Mouse (Mus musculus) spleen, adult 2 months (tissue): ENCODE measurements around the gene Ripply3. TPM values are rescaled to one million over a fixed set of nuclear protein-coding genes. Genes with fewer than 3 reads are reported as not detected.
"Not testable (repeated sequence)": the region's sequence is repeated elsewhere in the genome, so short reads cannot be mapped to it uniquely, and the experiment has no call there.

ENCODE experiments used
- DNase-seq, 2 experiments: peaks; one replicate each; pipeline versions ENCODE4 v3.0.0 to v3.0.0-alpha.2; 2012 to 2021; ENCODE audit warnings: low spot score in 2 of 2, low read depth in 1 of 2
- H3K27ac ChIP-seq: fragments of 200-500 bp; 2 replicates; pipeline ENCODE4 v1.5.1; 2012; ENCODE audit warnings: low read length, inconsistent platforms; ENCODE audit not compliant: insufficient read depth
- H3K27me3 ChIP-seq: fragments of 200-500 bp; 2 replicates; pipeline ENCODE4 v1.6.1; 2012; ENCODE audit warnings: mild to moderate bottlenecking, moderate library complexity, low read length, inconsistent platforms; ENCODE audit not compliant: control insufficient read depth, insufficient read depth
- H3K36me3 ChIP-seq: fragments of 200-500 bp; 2 replicates; pipeline ENCODE4 v1.6.1; 2012; ENCODE audit warnings: mild to moderate bottlenecking, low read length, inconsistent platforms; ENCODE audit not compliant: control insufficient read depth, insufficient read depth
- H3K4me1 ChIP-seq: fragments of 200-500 bp; 2 replicates; pipeline ENCODE4 v1.6.1; 2011; ENCODE audit warnings: inconsistent platforms; ENCODE audit not compliant: control insufficient read depth, insufficient read depth, insufficient read length
- H3K4me3 ChIP-seq: fragments of 200-500 bp; 2 replicates; pipeline ENCODE4 v1.5.1; 2011; ENCODE audit warnings: mild to moderate bottlenecking, inconsistent platforms; ENCODE audit not compliant: insufficient read depth, insufficient read length; ENCODE audit errors: extremely low read depth
- CTCF ChIP-seq: fragments of 200-500 bp; IDR thresholded peaks from 2 replicates; pipeline ENCODE4 v1.5.1; 2011; ENCODE audit warnings: mild to moderate bottlenecking, inconsistent platforms; ENCODE audit not compliant: insufficient read depth, insufficient read length, insufficient replicate concordance; ENCODE audit errors: extremely low read depth
- POLR2A ChIP-seq: fragments of 200-500 bp; IDR thresholded peaks from 2 replicates; pipeline ENCODE4 v1.6.1; 2011; ENCODE audit warnings: low read depth, low read length, inconsistent platforms
- whole genome bisulfite sequencing: fragments of 180-500 bp; shearing (Covaris S2); methylation state at CpG from one replicate; pipeline ENCODE4 v1.1.7; 2018; 5-methylcytosine and 5-hydroxymethylcytosine counted together
- polyA plus RNA-seq: library from polyadenylated mRNA; depleted of rRNA; stranded (reverse); fragments of >200 nt; gene quantifications from 2 replicates; pipeline ENCODE4 v1.2.3, GENCODE M21; 2012

The Ripply3 gene
- polyA plus RNA-seq, 1 experiment = 0.71 TPM

DNA sequence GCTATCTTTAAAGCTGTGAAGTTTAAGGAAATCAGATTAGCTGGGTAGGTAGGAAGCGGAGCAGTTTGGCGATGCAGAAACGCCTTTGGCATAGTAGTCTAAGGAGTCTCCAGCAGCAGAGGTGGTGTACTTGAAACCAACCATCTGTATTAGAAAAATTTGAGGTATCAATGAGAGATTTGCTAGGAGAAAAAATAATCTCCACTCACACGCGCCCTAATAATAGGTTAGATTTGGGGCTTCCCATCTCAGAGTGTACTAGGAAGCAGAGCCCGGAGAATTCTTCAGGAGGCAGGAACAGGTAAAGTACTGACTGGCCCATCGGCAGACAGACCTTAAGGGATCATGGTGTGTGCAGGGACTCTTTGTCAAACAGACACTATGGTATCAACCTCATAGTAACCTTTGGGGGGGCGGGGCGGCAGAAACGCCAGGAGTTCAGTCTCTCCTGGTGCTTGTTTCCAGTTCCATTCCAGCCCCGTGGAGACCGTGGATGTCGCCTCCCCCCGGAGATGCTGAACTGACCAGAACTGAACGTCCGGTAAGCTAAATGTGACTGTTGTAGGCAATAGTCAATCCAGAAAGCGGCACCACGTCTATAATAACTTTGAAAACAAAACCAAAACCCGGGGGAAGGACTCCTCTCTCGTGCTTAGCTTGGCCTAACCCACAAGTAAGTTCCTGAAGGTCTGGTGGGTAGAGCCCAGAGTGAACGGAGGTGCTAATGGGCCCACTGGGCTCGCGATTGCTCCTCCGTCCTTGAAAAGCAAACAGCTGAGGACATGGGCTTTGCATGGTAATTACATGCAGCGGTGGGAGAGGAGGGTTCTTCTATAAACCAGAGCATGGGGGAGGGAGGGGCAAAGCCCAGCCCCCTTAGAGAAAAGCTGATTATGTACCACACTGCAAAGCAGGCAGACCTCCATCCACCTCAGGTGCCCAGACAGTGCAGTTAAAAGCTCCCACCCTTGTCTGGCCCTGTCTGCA lies 954 bp downstream of the Ripply3 start:
- WGBS = 14% methylated on average over 25 of the region's 25 CpGs

DNA sequence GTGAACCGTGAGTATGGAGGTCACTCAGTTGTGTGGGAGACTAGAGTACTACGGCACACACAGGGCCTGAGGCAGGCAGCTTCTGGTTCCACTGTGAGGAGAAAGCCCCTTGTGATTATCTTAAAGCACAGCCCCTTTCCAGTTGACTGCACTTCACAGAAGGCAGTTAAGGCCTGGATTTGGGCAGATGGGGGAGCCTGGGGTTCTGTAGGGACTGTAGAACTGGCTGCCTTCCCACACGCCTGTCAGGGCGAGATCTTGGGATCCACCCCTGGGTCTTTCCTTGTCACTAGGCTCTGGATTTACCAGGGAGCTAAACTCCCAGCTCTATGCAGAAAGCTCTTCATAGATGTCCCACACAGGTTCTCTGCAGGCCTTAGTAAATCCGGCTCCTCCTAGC lies 2.2 kb downstream of the Ripply3 start:
- Histone ChIP-seq H3K4me1 (peaks cover 4% of the 10 kb centered on the region; the same call in 1 of the 2 replicates), H3K4me3 (no peak overlapping the region), H3K36me3 (no peaks in the 10 kb centered on the region), H3K27ac (no peak overlapping the region), H3K27me3 (peaks cover 10% of the 10 kb centered on the region)
- WGBS = 86% methylated on average over 5 of the region's 5 CpGs
- TF ChIP-seq POLR2A = no peak
- no peak for TF ChIP-seq CTCF
- DNase-seq = no peak

More for the DNA sequence above, 954 bp downstream of the Ripply3 start:
- peak overlapping the region; percentile 49 for H3K4me3 ChIP-seq
- H3K27ac ChIP-seq = no peak overlapping the region
- DNase-seq = no peak
- peaks cover 10% of the 10 kb centered on the region for H3K27me3 ChIP-seq
- TF ChIP-seq POLR2A = no peak
- no peak for TF ChIP-seq CTCF
- H3K4me1 ChIP-seq = peaks cover 4% of the 10 kb centered on the region; the same call in 1 of the 2 replicates
- H3K36me3 ChIP-seq = no peaks in the 10 kb centered on the region

DNA sequence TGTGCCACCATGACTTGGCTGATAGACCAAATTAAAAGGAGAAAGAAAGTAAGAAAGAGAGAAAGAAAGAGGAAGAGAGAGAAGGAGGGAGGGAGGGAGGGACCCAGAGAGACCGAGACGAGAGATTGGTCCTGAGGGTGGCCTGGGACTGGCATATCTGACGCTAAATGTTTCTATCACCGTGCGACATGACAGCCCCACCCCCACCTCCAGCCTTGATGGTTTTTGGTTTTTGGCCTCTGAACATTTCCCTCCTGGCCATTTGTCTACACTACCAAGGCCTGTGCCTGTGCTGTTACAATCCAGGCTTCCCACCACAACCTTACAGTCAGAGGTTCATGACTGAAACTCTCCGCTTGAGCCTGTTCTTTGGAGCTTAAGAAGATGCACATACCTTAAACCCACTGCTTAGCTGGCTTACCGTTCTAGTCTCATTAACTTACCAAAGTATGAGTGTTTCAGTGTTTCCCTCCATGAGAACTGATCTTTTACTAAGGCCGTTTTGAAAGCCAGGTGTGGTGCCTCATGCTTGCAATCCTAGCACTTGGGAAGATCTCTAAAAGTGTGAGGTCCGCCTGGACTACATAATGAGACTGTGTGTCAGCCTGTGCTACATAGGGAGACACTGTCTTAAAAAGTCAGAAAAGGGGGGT lies 3.1 kb downstream of the Ripply3 start:
- no peak for DNase-seq
- no peak overlapping the region for H3K4me3 ChIP-seq
- WGBS = 88% methylated on average over 9 of the region's 9 CpGs
- TF ChIP-seq CTCF (no peak), POLR2A (no peak)
- H3K27me3 ChIP-seq = peaks cover 10% of the 10 kb centered on the region
- no peaks in the 10 kb centered on the region for H3K36me3 ChIP-seq
- no peak overlapping the region for H3K27ac ChIP-seq
- H3K4me1 ChIP-seq = peaks cover 4% of the 10 kb centered on the region; the same call in 1 of the 2 replicates

DNA sequence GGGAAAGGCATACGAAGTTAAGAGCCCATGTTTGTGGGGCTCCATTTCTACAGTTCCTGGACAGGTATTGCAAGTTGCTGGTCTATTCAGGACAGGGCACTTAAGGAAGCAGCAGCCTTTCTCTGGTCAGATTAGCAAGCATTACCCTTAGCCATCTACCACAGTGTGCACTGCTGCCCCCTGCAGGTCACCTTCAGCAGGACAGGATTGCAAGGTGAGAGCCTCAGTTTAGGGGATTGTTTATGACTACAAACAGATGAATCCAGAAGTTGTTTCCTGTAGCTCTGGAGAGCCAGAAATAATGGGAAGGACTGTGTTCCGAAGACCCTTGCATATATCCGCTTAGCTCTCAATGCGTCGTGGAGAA lies 3.6 kb downstream of the Ripply3 start:
- Histone ChIP-seq H3K27me3 (peaks cover 10% of the 10 kb centered on the region), H3K36me3 (no peaks in the 10 kb centered on the region), H3K27ac (no peak overlapping the region), H3K4me3 (no peak overlapping the region), H3K4me1 (peaks cover 4% of the 10 kb centered on the region; the same call in 1 of the 2 replicates)
- peak; percentile 36 to 75 for DNase-seq
- WGBS = 82% methylated on average over 5 of the region's 5 CpGs
- TF ChIP-seq CTCF (peak; percentile 83; the same call in 1 of the 2 replicates), POLR2A (no peak)

DNA sequence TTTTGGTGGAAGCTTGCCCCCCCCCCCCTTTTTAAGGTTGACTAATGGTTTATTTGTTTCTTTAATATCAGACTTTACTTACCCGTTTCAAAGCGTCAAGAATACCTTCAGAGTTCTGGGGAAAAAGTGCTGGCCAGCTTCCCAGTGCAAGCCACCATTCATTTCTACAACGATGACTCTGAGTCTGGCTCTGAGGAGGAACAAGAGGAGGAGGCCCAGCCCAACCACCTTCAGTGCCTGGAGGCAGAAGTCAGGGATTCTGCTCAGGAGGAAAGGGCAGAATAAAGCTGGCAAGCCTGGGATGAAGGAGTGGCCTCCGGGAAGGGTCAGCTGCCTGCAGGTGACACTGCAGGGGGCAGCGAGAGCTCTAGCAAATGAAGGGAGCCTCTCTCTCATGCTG lies 7.4 kb downstream of the Ripply3 start:
- 55% methylated on average over 5 of the region's 5 CpGs for WGBS
- Histone ChIP-seq H3K27ac (no peak overlapping the region), H3K36me3 (no peaks in the 10 kb centered on the region), H3K27me3 (no peaks in the 10 kb centered on the region), H3K4me1 (no peaks in the 10 kb centered on the region), H3K4me3 (no peak overlapping the region)
- no peak for TF ChIP-seq CTCF
- TF ChIP-seq POLR2A = no peak
- no peak for DNase-seq

DNA sequence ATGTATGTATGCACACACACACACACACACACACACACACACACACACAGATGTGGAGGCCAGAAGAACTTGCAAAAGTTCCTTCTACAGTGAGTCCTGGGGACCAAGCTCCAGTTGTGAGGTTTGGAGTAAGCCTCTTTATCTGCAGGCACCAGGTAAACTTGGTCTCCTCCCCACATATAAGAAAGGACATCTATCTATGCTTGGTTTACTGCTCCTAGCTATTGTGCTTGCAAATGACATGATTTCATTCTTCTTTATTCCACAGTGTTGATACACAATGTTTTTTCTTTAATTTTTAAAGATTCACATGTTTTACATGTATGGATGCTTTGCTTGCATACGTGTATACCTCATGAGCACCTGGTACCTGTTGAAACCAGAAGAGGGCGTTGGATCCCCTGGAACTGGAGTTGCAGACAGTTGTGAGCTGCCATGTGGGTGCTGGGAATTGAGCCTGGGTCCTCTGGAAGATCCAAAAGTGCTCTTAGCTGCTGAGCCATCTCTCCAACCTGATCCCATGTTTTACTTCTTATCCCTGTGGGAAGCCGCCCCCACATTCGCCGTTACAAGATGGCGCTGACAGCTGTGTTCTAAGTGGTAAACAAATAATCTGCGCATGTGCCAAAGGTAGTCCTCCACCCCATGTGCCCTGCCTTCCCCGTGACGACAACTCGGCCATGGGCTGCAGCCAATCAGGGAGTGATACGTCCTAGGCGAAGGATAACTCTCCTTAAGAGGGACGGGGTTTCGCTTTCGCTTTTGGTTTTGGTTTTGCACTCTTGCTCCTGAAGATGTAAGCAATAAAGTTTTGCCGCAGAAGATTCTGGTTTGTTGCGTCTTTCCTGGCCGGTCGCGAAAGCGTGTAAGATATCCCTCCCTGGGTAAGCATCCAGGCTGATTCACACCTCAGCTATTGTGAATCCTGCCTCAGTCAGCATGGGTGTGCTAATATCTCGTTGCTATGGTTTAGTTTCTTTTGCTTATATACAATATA lies 11.2 kb downstream of the Ripply3 start:
- 92% methylated on average over 21 of the region's 22 CpGs for WGBS
- not testable (repeated sequence) for H3K27me3 ChIP-seq, DNase-seq

More for the DNA sequence above, 11.2 kb downstream of the Ripply3 start:
- H3K36me3 ChIP-seq, H3K4me1 ChIP-seq, H3K27ac ChIP-seq, H3K4me3 ChIP-seq: not testable (repeated sequence)
